Mouse (Mus musculus) small intestine, adult 2 months (tissue): ENCODE results near the gene Ttc22.

Source experiments
- CTCF ChIP-seq: fragments of 200-500 bp; IDR thresholded peaks from 2 replicates; pipeline ENCODE4 v1.5.1; 2012; ENCODE audit warnings: low read depth, mild to moderate bottlenecking, control low read depth, inconsistent platforms, low read length, moderate library complexity, mixed read lengths; ENCODE audit not compliant: insufficient replicate concordance, insufficient read length; ENCODE audit errors: extremely low read depth
- POLR2A ChIP-seq: fragments of 200-500 bp; IDR thresholded peaks from 2 replicates; pipeline ENCODE4 v1.6.1; 2012; ENCODE audit warnings: low read depth, mild to moderate bottlenecking, control low read depth, inconsistent platforms, low read length, moderate library complexity

DNA sequence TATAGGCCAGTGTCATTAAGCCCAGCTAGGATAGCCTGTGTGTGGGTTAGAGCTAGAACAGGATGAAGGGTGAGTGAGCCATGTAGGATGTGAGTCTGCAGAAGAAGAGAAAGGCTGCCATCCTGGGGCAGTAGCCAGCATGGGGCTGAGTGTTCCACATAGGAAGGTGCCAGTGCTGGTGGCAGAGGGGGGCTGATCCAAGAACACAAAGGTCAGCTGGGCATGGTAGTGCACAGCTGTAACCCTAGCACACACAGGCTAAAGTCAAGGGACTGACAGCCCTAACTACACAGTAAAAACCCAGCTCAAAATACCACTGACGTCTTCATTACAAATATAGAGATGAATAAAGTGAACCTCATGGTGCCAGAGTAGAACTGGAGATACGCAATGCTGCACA is 44.3 kb downstream of the Ttc22 start:
- TF ChIP-seq CTCF = no peak
- TF ChIP-seq POLR2A = no peak
